Comparison of ENCODE assay signal across 9 mouse cellular contexts in the genomic region with DNA sequence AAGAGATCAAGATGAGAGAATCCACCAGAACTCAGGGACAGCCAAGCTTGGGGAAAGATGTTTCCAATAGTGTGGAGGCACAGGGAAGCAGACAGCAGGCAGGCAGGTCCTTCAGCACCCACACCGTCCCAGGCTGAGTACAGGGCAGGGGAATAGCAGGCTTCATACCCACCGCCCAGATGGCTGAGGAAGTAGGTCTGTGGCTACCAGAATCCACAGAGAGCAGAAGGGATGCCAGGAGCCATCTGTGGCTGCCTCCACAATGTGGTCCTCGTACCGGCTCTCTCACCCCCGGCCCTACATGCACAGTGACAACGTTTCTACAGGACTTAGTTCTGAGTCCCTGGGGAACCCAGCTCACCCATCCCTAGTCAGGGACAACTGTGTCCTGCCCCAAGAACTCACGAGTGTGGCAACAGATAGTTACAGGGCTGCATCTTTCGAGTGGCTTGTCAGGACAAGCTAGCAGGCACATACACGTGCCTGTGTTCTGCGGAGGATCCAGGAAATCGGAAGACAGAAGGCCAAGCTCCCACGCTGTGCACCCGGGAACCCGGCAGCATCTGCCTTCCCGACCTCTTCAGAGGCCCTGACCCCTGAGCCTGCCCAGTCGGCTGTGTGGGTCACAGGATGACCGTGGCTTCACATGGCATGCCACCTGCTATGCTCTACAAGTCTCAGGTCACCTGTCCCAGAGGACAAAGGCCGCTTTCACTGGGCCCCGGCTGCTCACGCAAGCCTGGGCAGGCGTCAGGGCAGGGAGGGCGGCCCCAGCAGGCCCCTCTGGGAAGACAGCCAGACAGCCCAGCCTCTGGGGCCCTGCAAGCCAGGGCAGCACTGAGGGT.
DNase-seq lines count a peak whose midpoint lies in the region; ATAC-seq and TF ChIP-seq lines count a peak whose summit lies in the region.
"Had no signal": no experiment of that assay in that cellular context is flagged by ENCODE, and none has a peak within 500 bp of the region (broad histone marks: within the 10 kb centered on the region; RNA-seq: fewer than 3 reads in every experiment).

No protein-coding gene starts in this region.

- no peaks in the 10 kb centered on the region for H3K9me3 ChIP-seq in ES-Bruce4 (replicated peaks; ENCODE audit: control insufficient read depth, insufficient read depth, low read length, poor library complexity, severe bottlenecking)
- no peaks in the 10 kb centered on the region for H3K9me3 ChIP-seq in forebrain, embryonic 16.5 days (ENCODE audit: control insufficient read depth, low read length)
- H3K9me3 ChIP-seq in kidney, embryonic 16.5 days (ENCODE audit: low read length) = no peaks in the 10 kb centered on the region
- H3K9me3 ChIP-seq in neural tube, embryonic 15.5 days (replicated peaks) = no peaks in the 10 kb centered on the region

- peak; percentile 36 for DNase-seq in gastrocnemius, postnatal 10 days
- no peak for DNase-seq in gastrocnemius, postnatal 36 days
- no peak for DNase-seq in thymus, postnatal 10 days (ENCODE audit: low spot score in 2 of 2)
- no peak for DNase-seq in adipocyte (ENCODE audit: low spot score)

- H3K36me3 ChIP-seq in ES-Bruce4 (ENCODE audit: control insufficient read depth, insufficient read depth, low read length, poor library complexity, severe bottlenecking) = no peaks in the 10 kb centered on the region
- H3K36me3 ChIP-seq in forebrain, embryonic 16.5 days (ENCODE audit: control insufficient read depth, insufficient read depth) = no peaks in the 10 kb centered on the region
- H3K36me3 ChIP-seq in kidney, embryonic 16.5 days (ENCODE audit: insufficient read depth, low read length) = no peaks in the 10 kb centered on the region
- H3K36me3 ChIP-seq in neural tube, embryonic 15.5 days = no peaks in the 10 kb centered on the region

- TF ChIP-seq CTCF in ES-Bruce4 (IDR thresholded peaks at IDR 0.05; ENCODE audit: low read depth, low read length) = no peak

- intact Hi-C loops in gastrocnemius, postnatal 36 days (cut with DNase I) = loop anchor here (1.0 kb wide), 1 partner anchor 51 kb away; no protein-coding TSS in a partner anchor

- H3K9ac ChIP-seq in ES-Bruce4 (ENCODE audit: low read depth, poor library complexity, severe bottlenecking) = peak overlapping the region; percentile 35
- 0 out of 2 replicates have a peak overlapping the region, but pooled peaks have one; percentile 23 for H3K9ac ChIP-seq in forebrain, embryonic 16.5 days (replicated peaks; ENCODE audit: low read depth, low read length)
- H3K9ac ChIP-seq in kidney, embryonic 16.5 days (replicated peaks; ENCODE audit: low read length) = 0 out of 2 replicates have a peak overlapping the region, but pooled peaks have one; percentile 36
- no peak overlapping the region for H3K9ac ChIP-seq in neural tube, embryonic 15.5 days (replicated peaks)

- no peak overlapping the region for H3K4me3 ChIP-seq in ES-Bruce4 (ENCODE audit: low read depth, low read length)
- H3K4me3 ChIP-seq in forebrain, embryonic 16.5 days (replicated peaks; ENCODE audit: low read length) = no peak overlapping the region
- no peak overlapping the region for H3K4me3 ChIP-seq in kidney, embryonic 16.5 days (ENCODE audit: low read length)
- no peak overlapping the region for H3K4me3 ChIP-seq in neural tube, embryonic 15.5 days (replicated peaks)

- TF ChIP-seq EP300 in ES-Bruce4 (IDR thresholded peaks at IDR 0.05; ENCODE audit: insufficient read depth, low read depth, low read length) = no peak

- H3K27ac ChIP-seq in ES-Bruce4 (ENCODE audit: insufficient read depth, low read length) = no peak overlapping the region
- H3K27ac ChIP-seq in forebrain, embryonic 16.5 days (ENCODE audit: low read length) = peak overlapping the region; percentile 30; the same call in 1 of the 2 replicates
- peak overlapping the region; percentile 86 for H3K27ac ChIP-seq in kidney, embryonic 16.5 days (ENCODE audit: low read length)
- peak overlapping the region; percentile 28; the same call in 1 of the 2 replicates for H3K27ac ChIP-seq in neural tube, embryonic 15.5 days (replicated peaks)

- no peak for TF ChIP-seq POLR2A in ES-Bruce4 (IDR thresholded peaks at IDR 0.05; ENCODE audit: insufficient read depth, low read length)

- no peaks in the 10 kb centered on the region for H3K27me3 ChIP-seq in ES-Bruce4 (ENCODE audit: control insufficient read depth, insufficient read depth, low read length, poor library complexity, severe bottlenecking)
- no peaks in the 10 kb centered on the region for H3K27me3 ChIP-seq in forebrain, embryonic 16.5 days (replicated peaks; ENCODE audit: control insufficient read depth, insufficient read depth, low read length)
- H3K27me3 ChIP-seq in kidney, embryonic 16.5 days (ENCODE audit: insufficient read depth, low read length) = no peaks in the 10 kb centered on the region
- no peaks in the 10 kb centered on the region for H3K27me3 ChIP-seq in neural tube, embryonic 15.5 days (replicated peaks)
- H3K27me3 ChIP-seq: CH12.LX had no signal

- no peak overlapping the region for H3K4me2 ChIP-seq in forebrain, embryonic 16.5 days (ENCODE audit: low read length)
- H3K4me2 ChIP-seq in kidney, embryonic 16.5 days (replicated peaks; ENCODE audit: low read depth, low read length) = no peak overlapping the region
- no peak overlapping the region for H3K4me2 ChIP-seq in neural tube, embryonic 15.5 days

- WGBS in forebrain, embryonic 16.5 days = 42% methylated on average over 22 of the region's 22 CpGs
- WGBS in kidney, embryonic 16.5 days = 43% methylated on average over 22 of the region's 22 CpGs
- 53% methylated on average over 22 of the region's 22 CpGs for WGBS in neural tube, embryonic 15.5 days

- ATAC-seq in forebrain, embryonic 16.5 days = 0 out of 2 replicates have a peak, but pooled peaks have one; percentile 19
- peak; percentile 20; the same call in 1 of the 2 replicates for ATAC-seq in kidney, embryonic 16.5 days (ENCODE audit: low FRiP score, low TSS enrichment)
- ATAC-seq in neural tube, embryonic 15.5 days (ENCODE audit: low FRiP score) = no peak

- no peaks in the 10 kb centered on the region for H3K4me1 ChIP-seq in ES-Bruce4 (ENCODE audit: control insufficient read depth, insufficient read depth, low read length)
- H3K4me1 ChIP-seq in forebrain, embryonic 16.5 days (replicated peaks; ENCODE audit: control insufficient read depth, insufficient read depth, low read length) = peaks cover 27% of the 10 kb centered on the region
- H3K4me1 ChIP-seq in kidney, embryonic 16.5 days (ENCODE audit: insufficient read depth, low read length) = peaks cover 42% of the 10 kb centered on the region
- peaks cover 23% of the 10 kb centered on the region for H3K4me1 ChIP-seq in neural tube, embryonic 15.5 days
